8 mouse cellular contexts compared by ENCODE assay signal in genomic region chr10:20405471-20405870, GRCm38 (mm10). TPM values are rescaled to one million over a fixed set of nuclear protein-coding genes. Genes with fewer than 3 reads are reported as not detected.
DNase-seq lines count a peak whose midpoint lies in the region; ATAC-seq and TF ChIP-seq lines count a peak whose summit lies in the region.

No protein-coding gene starts in this region.

- no peak overlapping the region for H3K9ac ChIP-seq in lung, embryonic 14.5 days

- no peaks in the 10 kb centered on the region for H3K36me3 ChIP-seq in thymus, adult 2 months (ENCODE audit: control insufficient read depth, insufficient read depth, low read length)
- H3K36me3 ChIP-seq in lung, embryonic 14.5 days (ENCODE audit: insufficient read depth), result no peaks in the 10 kb centered on the region

- no peak overlapping the region for H3K27ac ChIP-seq in thymus, adult 2 months (ENCODE audit: control insufficient read depth, insufficient read depth, low read length)
- H3K27ac ChIP-seq in lung, embryonic 14.5 days (ENCODE audit: low read depth), result no peak overlapping the region

- no peaks in the 10 kb centered on the region for H3K4me1 ChIP-seq in thymus, adult 2 months (replicated peaks; ENCODE audit: control insufficient read depth, insufficient read depth, low read length)
- 0 out of 2 replicates have a peak, but pooled peaks cover 3% of the 10 kb centered on the region for H3K4me1 ChIP-seq in lung, embryonic 14.5 days (ENCODE audit: insufficient read depth)

- no peaks in the 10 kb centered on the region for H3K27me3 ChIP-seq in thymus, adult 2 months (ENCODE audit: control insufficient read depth, insufficient read depth, low read length)
- H3K27me3 ChIP-seq in lung, embryonic 14.5 days (ENCODE audit: insufficient read depth, low read length), result no peaks in the 10 kb centered on the region

- TF ChIP-seq CTCF in thymus, adult 2 months (IDR thresholded peaks at IDR 0.05; ENCODE audit: borderline replicate concordance, control insufficient read depth, extremely low read depth, insufficient read depth, low read length, poor library complexity), result no peak
- TF ChIP-seq CTCF in lung, embryonic 14.5 days (IDR thresholded peaks at IDR 0.05; ENCODE audit: low read depth), result peak; percentile 98

- peak; percentile 8 for DNase-seq in thymus, postnatal 14 days
- no peak for DNase-seq in thymus, adult 2 months
- DNase-seq in adrenal gland, postnatal 10 days, result peak; percentile 54
- DNase-seq in forelimb bud, embryonic 11.5 days (ENCODE audit: low read depth, low spot score), result peak; percentile 57
- peak; percentile 21 to 61 for DNase-seq in kidney, adult 8-10 months
- DNase-seq in lung, embryonic 14.5 days, result peak; percentile 87
- no peak for DNase-seq in cerebellum, adult 9-10 months

- TF ChIP-seq POLR2A in thymus, adult 2 months (IDR thresholded peaks at IDR 0.05; ENCODE audit: control insufficient read depth, extremely low read depth, insufficient read depth, low read length, poor library complexity), result no peak

- WGBS in thymus, adult 2 months, result 68% methylated on average over 2 of the region's 2 CpGs
- 83% methylated on average over 2 of the region's 2 CpGs for WGBS in lung, embryonic 14.5 days

- peak; percentile 72; the same call in 1 of the 2 replicates for ATAC-seq in lung, embryonic 14.5 days (ENCODE audit: insufficient read depth)
- 0 out of 2 replicates have a peak, but pooled peaks have one; percentile 23 for ATAC-seq in neutrophil, adult 5-6 weeks (ENCODE audit: extremely low read depth, insufficient number of reproducible peaks, low FRiP score, poor library complexity, severe bottlenecking)

- H3K4me2 ChIP-seq in lung, embryonic 14.5 days, result no peak overlapping the region

- H3K4me3 ChIP-seq in thymus, adult 2 months (ENCODE audit: control insufficient read depth, insufficient read depth, low read length), result no peak overlapping the region
- H3K4me3 ChIP-seq in lung, embryonic 14.5 days (ENCODE audit: low read depth, low read length), result no peak overlapping the region

- no peaks in the 10 kb centered on the region for H3K9me3 ChIP-seq in lung, embryonic 14.5 days (ENCODE audit: low read depth, low read length)

RNA-seq across cellular contexts. Expression of gene Mtfr2, which starts 57.9 kb away (rescaled TPM):
- polyA plus RNA-seq in thymus, adult 2 months (2012; rRNA removed), result 6.3 and 6.8 TPM in 2 replicates
- 1 to 10 TPM; 2.6 to 2.8 TPM for total RNA-seq in adrenal gland, postnatal 10 days (2021)
- polyA plus RNA-seq in lung, embryonic 14.5 days (2014; fragmentation: Nextera tagmentation; extraction: Ambion mirVana), result 3.2 and 4.9 TPM in 2 replicates
- 0.61 and 0.81 TPM in 2 replicates for total RNA-seq in neutrophil, adult 5-6 weeks (2017)

Comparison
In these comparisons a context has a peak if more than half of its experiments do, and no peak if none do; other contexts are left out.
1. DNase-seq: peak in thymus, postnatal 14 days (single experiment), adrenal gland, postnatal 10 days (single experiment), forelimb bud, embryonic 11.5 days (single experiment), kidney, adult 8-10 months (2 of 2) and lung, embryonic 14.5 days (single experiment); none in thymus, adult 2 months (single experiment) and cerebellum, adult 9-10 months (single experiment).